Mouse (Mus musculus) ES-E14 (cell line): ENCODE results near the gene Hao2.

Source experiments
- HCFC1 ChIP-seq: IDR thresholded peaks from 2 replicates; pipeline ENCODE4 v1.6.1; 2012; ENCODE audit warnings: low read length, inconsistent platforms, borderline replicate concordance; ENCODE audit not compliant: insufficient read depth
- ZNF384 ChIP-seq: IDR thresholded peaks from 2 replicates; pipeline ENCODE4 v1.6.1; 2012; ENCODE audit warnings: low read depth, low read length, inconsistent platforms

DNA sequence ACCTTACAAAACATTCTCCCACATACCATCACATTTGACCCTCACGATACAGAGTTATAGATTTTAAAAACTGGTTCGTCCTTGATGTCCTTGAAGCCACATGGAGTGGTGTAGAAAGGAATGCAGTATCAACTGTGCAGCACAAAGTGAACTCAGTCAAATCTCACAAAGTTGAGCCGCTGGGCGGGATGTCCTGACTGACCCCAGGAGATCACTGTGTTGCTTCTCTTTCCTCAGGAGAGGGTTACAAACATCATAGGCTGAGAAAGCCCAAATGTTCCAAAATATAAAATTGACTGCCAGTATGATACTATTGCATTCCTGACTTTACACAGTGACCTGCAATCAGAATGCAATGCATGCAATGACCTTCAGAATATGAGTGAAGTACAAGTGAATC lies 2.6 kb downstream of the Hao2 start:
- TF ChIP-seq HCFC1: no peak
- TF ChIP-seq ZNF384: no peak
